Mouse (Mus musculus): ENCODE data around the gene Fscn3. TPM values are rescaled to one million over a fixed set of nuclear protein-coding genes. Genes with fewer than 3 reads are reported as not detected.
A peak's percentile ranks its signal among the peaks of the same experiment; 100 is the strongest.

The Fscn3 gene
- polyA plus RNA-seq, 1 experiment from 2014 or later: not detected

DNA sequence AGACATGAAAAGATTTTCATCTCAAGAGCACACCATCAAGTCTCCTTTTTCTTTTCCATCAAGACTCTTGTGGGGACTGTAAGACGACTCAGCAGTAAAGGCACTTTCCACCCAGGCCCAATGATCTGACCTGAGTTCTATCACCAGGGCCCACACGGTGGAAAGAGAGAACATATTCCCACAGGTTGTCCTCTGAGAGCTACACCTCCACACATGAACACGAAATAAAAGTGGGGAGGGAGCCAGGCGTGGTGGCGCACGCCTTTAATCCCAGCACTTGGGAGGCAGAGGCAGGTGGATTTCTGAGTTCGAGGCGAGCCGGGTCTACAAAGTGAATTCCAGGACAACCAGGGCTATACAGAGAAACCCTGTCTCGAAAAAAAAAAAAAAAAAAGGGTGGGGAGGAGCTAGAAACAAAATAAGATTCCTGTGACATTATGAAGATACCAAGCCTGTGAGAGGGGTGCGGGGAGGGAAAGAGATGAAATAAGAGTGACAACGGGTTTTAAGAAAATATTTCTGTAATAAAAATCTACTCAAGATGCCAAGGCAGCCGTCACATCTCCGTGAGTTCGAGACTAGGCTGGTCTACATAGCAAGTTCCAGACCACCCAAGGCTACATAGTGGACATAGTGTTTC lies 4.8 kb upstream of the Fscn3 start:
- H3K9ac ChIP-seq (ENCODE audit: low read depth, low read length): peak overlapping the region; percentile 20; the same call in 1 of the 2 replicates
- H3K36me3 ChIP-seq (ENCODE audit: control insufficient read depth, insufficient read depth, low read length): peaks cover 24% of the 10 kb centered on the region
- H3K27me3 ChIP-seq (replicated peaks; ENCODE audit: control insufficient read depth, insufficient read depth, low read length): no peaks in the 10 kb centered on the region
- ATAC-seq: peak; percentile 7; the same call in 1 of the 2 replicates
- H3K4me3 ChIP-seq (ENCODE audit: low read length): peak overlapping the region; percentile 86
- no peaks in the 10 kb centered on the region for H3K9me3 ChIP-seq (ENCODE audit: control insufficient read depth, low read length)
- H3K4me1 ChIP-seq (ENCODE audit: control insufficient read depth, insufficient read depth, low read depth, low read length): peaks cover 34% of the 10 kb centered on the region
- peak overlapping the region; percentile 70 for H3K4me2 ChIP-seq (ENCODE audit: low read length)
- H3K27ac ChIP-seq (ENCODE audit: low read depth, low read length): peak overlapping the region; percentile 49; the same call in 1 of the 2 replicates
- WGBS: 72% methylated on average over 15 of the region's 15 CpGs

- Histone ChIP-seq H3K27me3 (replicated peaks; ENCODE audit: control insufficient read depth, insufficient read depth, low read length) (no peaks in the 10 kb centered on the region), H3K4me3 (ENCODE audit: low read length) (peak within 1 kb of the TSS; percentile 86), H3K9me3 (ENCODE audit: control insufficient read depth, low read length) (no peaks in the 10 kb centered on the region), H3K4me2 (ENCODE audit: low read length) (peak within 1 kb of the TSS; percentile 70), H3K36me3 (ENCODE audit: control insufficient read depth, insufficient read depth, low read length) (peaks cover 18% of the 10 kb centered on the region), H3K4me1 (ENCODE audit: control insufficient read depth, insufficient read depth, low read depth, low read length) (peaks cover 34% of the 10 kb centered on the region), H3K27ac (ENCODE audit: low read depth, low read length) (peak within 1 kb of the TSS; percentile 85), H3K9ac (ENCODE audit: low read depth, low read length) (peak within 1 kb of the TSS; percentile 95)
- ATAC-seq: peak; percentile 78
- WGBS: under 1% methylated on average over 30 of the region's 42 CpGs
Observed at GRCm38 (mm10) chr6:28423313-28423712, 4.3 kb upstream of the Fscn3 start, which contains the start of gene Arf5. TSS of gene Arf5 (plus strand) at chr6:28423560.

- peak overlapping the region; percentile 70 for H3K4me2 ChIP-seq (ENCODE audit: low read length)
- H3K27ac ChIP-seq (ENCODE audit: low read depth, low read length): peak overlapping the region; percentile 85
- no peaks in the 10 kb centered on the region for H3K9me3 ChIP-seq (ENCODE audit: control insufficient read depth, low read length)
- peak overlapping the region; percentile 95 for H3K9ac ChIP-seq (ENCODE audit: low read depth, low read length)
- H3K36me3 ChIP-seq (ENCODE audit: control insufficient read depth, insufficient read depth, low read length): peaks cover 11% of the 10 kb centered on the region
- H3K4me3 ChIP-seq (ENCODE audit: low read length): peak overlapping the region; percentile 86
- ATAC-seq: peak; percentile 44
- no peaks in the 10 kb centered on the region for H3K27me3 ChIP-seq (replicated peaks; ENCODE audit: control insufficient read depth, insufficient read depth, low read length)
- 15% methylated on average over 33 of the region's 46 CpGs for WGBS
- H3K4me1 ChIP-seq (ENCODE audit: control insufficient read depth, insufficient read depth, low read depth, low read length): peaks cover 32% of the 10 kb centered on the region
Observed at GRCm38 (mm10) chr6:28423767-28424695, 3.6 kb upstream of the Fscn3 start.

GRCm38 (mm10) chr6:28425019-28425418 lies 2.6 kb upstream of the Fscn3 start:
- Histone ChIP-seq H3K27ac (ENCODE audit: low read depth, low read length) (no peak overlapping the region), H3K4me1 (ENCODE audit: control insufficient read depth, insufficient read depth, low read depth, low read length) (peaks cover 25% of the 10 kb centered on the region), H3K4me3 (ENCODE audit: low read length) (no peak overlapping the region), H3K4me2 (ENCODE audit: low read length) (peak overlapping the region; percentile 70), H3K36me3 (ENCODE audit: control insufficient read depth, insufficient read depth, low read length) (peaks cover 8% of the 10 kb centered on the region), H3K9ac (ENCODE audit: low read depth, low read length) (no peak overlapping the region; the same call in 1 of the 2 replicates), H3K27me3 (replicated peaks; ENCODE audit: control insufficient read depth, insufficient read depth, low read length) (no peaks in the 10 kb centered on the region), H3K9me3 (ENCODE audit: control insufficient read depth, low read length) (no peaks in the 10 kb centered on the region)
- whole genome bisulfite sequencing: 91% methylated on average over 6 of the region's 6 CpGs
- no peak for ATAC-seq

- WGBS: 91% methylated on average over 3 of the region's 3 CpGs
- H3K27ac ChIP-seq (ENCODE audit: low read depth, low read length): no peak within 1 kb of the TSS
Observed at GRCm38 (mm10) chr6:28428290-28428689, 701 bp downstream of the Fscn3 start, which contains the start of gene Gcc1. TSS of gene Gcc1 (minus strand) at chr6:28428390.

DNA sequence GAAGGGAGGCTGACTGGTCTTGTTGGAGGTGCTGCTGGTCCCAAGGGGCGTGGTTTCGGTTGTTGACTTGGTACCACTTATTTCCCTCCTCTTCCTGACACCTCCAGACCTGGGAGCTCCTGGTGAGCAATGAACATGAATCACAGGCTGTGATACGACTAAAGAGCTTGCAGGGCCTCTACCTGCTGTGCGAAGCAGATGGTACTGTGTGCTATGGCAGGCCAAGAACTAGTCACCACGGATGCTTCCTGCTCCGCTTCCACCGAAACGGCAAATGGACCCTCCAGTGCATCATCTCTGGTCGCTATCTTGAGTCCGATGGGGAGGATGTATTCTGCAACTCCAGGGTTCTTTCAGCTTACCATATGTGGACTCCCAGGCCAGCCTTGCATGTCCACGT lies 2.3 kb downstream of the Fscn3 start:
- no peaks in the 10 kb centered on the region for H3K9me3 ChIP-seq (ENCODE audit: control insufficient read depth, low read length)
- H3K4me2 ChIP-seq (ENCODE audit: low read length): no peak overlapping the region
- no peak for ATAC-seq
- H3K9ac ChIP-seq (ENCODE audit: low read depth, low read length): no peak overlapping the region
- H3K4me3 ChIP-seq (ENCODE audit: low read length): no peak overlapping the region
- H3K27me3 ChIP-seq (replicated peaks; ENCODE audit: control insufficient read depth, insufficient read depth, low read length): no peaks in the 10 kb centered on the region
- 85% methylated on average over 11 of the region's 11 CpGs for WGBS
- peaks cover 4% of the 10 kb centered on the region for H3K4me1 ChIP-seq (ENCODE audit: control insufficient read depth, insufficient read depth, low read depth, low read length)
- H3K36me3 ChIP-seq (ENCODE audit: control insufficient read depth, insufficient read depth, low read length): peaks cover 8% of the 10 kb centered on the region
- H3K27ac ChIP-seq (ENCODE audit: low read depth, low read length): no peak overlapping the region

More at GRCm38 (mm10) chr6:28428290-28428689, 701 bp downstream of the Fscn3 start, which contains the start of gene Gcc1:
- Histone ChIP-seq H3K4me2 (ENCODE audit: low read length) (no peak within 1 kb of the TSS), H3K36me3 (ENCODE audit: control insufficient read depth, insufficient read depth, low read length) (peaks cover 8% of the 10 kb centered on the region), H3K27me3 (replicated peaks; ENCODE audit: control insufficient read depth, insufficient read depth, low read length) (no peaks in the 10 kb centered on the region), H3K4me1 (ENCODE audit: control insufficient read depth, insufficient read depth, low read depth, low read length) (peaks cover 13% of the 10 kb centered on the region), H3K9ac (ENCODE audit: low read depth, low read length) (no peak within 1 kb of the TSS), H3K4me3 (ENCODE audit: low read length) (no peak within 1 kb of the TSS), H3K9me3 (ENCODE audit: control insufficient read depth, low read length) (no peaks in the 10 kb centered on the region)
- ATAC-seq: no peak

DNA sequence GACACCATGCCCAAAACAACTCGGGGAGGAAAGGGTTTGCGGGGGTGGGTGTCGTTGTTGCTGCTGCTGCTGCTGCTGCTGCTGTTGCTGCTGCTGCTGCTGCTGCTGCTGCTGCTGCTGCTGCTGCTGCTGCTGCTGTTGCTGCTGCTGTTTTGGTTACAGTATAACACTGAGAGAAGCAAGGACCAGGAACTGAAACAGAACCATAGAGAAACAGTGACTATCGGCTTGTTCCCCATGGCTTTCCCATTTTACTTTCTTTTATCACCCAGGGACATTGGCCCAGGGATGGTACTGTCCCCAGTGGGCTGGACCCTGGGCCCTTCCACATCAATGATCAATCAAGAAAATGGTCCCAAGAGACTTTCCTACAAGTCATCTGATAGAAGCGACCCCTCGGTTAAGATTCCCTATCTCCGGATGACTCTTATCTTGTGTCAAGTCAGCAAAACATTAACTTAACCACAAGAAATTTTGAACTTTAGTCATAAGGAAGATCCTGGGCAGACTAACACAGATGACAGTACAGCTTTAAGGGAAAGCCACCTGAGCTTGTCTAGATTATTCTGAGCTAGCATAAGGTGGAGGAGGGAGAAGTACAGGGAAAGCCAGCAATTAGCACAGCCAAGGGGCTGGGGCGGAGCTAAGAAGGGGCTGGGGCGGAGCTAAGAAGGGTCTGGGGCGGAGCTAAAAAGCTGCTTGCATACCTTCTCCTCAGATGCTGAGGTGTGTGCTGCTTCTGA lies 3.4 kb downstream of the Fscn3 start:
- Histone ChIP-seq H3K27ac (ENCODE audit: low read depth, low read length) (no peak overlapping the region), H3K4me2 (ENCODE audit: low read length) (no peak overlapping the region), H3K9ac (ENCODE audit: low read depth, low read length) (no peak overlapping the region), H3K36me3 (ENCODE audit: control insufficient read depth, insufficient read depth, low read length) (peaks cover 7% of the 10 kb centered on the region), H3K9me3 (ENCODE audit: control insufficient read depth, low read length) (no peaks in the 10 kb centered on the region), H3K4me1 (ENCODE audit: control insufficient read depth, insufficient read depth, low read depth, low read length) (no peaks in the 10 kb centered on the region), H3K27me3 (replicated peaks; ENCODE audit: control insufficient read depth, insufficient read depth, low read length) (no peaks in the 10 kb centered on the region), H3K4me3 (ENCODE audit: low read length) (no peak overlapping the region)
- 80% methylated on average over 10 of the region's 10 CpGs for WGBS
- ATAC-seq: no peak

GRCm38 (mm10) chr6:28431538-28431855 lies 3.9 kb downstream of the Fscn3 start:
- Histone ChIP-seq H3K9me3 (ENCODE audit: control insufficient read depth, low read length) (no peaks in the 10 kb centered on the region), H3K4me1 (ENCODE audit: control insufficient read depth, insufficient read depth, low read depth, low read length) (no peaks in the 10 kb centered on the region), H3K4me2 (ENCODE audit: low read length) (no peak overlapping the region), H3K27ac (ENCODE audit: low read depth, low read length) (no peak overlapping the region), H3K9ac (ENCODE audit: low read depth, low read length) (no peak overlapping the region), H3K4me3 (ENCODE audit: low read length) (no peak overlapping the region), H3K27me3 (replicated peaks; ENCODE audit: control insufficient read depth, insufficient read depth, low read length) (no peaks in the 10 kb centered on the region), H3K36me3 (ENCODE audit: control insufficient read depth, insufficient read depth, low read length) (peaks cover 2% of the 10 kb centered on the region; the same call in 1 of the 2 replicates)
- WGBS: 81% methylated on average over 6 of the region's 6 CpGs
- ATAC-seq: no peak
